Mouse (Mus musculus): ENCODE measurements around the gene Ppp1r1c.

DNA sequence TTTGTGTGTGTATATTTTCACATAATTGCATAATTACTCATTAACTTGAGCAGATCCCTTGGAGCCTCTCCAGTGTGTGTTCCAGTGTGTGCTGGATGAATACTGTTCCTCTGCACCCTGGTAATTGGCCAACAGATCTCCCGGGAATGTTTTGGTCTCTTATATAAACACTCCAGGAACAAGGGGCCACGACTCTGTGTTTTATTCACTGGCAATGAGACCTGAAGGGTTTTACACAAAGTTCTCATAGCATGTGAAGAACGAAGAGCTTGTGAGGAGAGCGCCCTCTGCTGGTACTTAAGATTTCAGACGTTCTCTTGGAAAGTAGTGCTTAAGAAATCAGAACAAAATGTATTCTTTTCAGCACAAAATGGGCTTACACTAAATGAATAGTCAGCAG is 66.8 kb downstream of the Ppp1r1c start:
- 0 out of 2 replicates have a peak, but pooled peaks have one; percentile 0 for TF ChIP-seq CTCF (IDR thresholded peaks at IDR 0.05; ENCODE audit: insufficient read depth, low read length)
- TF ChIP-seq POLR2A (IDR thresholded peaks at IDR 0.05; ENCODE audit: borderline replicate concordance, extremely low read depth, low read depth, low read length), result no peak

Measured in lung, adult 2 months (tissue).